Mouse (Mus musculus) intestine, embryonic 14.5 days (tissue): ENCODE data around the gene Cenpn. TPM values are rescaled to one million over a fixed set of nuclear protein-coding genes. Genes with fewer than 3 reads are reported as not detected.
A peak's percentile ranks its signal among the peaks of the same experiment; 100 is the strongest.

Source experiments
- ATAC-seq: fragments of 200-750 bp; cut with Nextera tagmentation; replicated peaks from 2 replicates; pipeline ENCODE4 v1.8.0; 2017; ENCODE audit warnings: low read depth, moderate number of reproducible peaks, moderate TSS enrichment, moderate library complexity; ENCODE audit not compliant: low FRiP score, low TSS enrichment
- DNase-seq: peaks from one replicate; pipeline ENCODE4 v3.0.0-alpha.2; 2018; ENCODE audit warnings: low spot score
- H3K27ac ChIP-seq: fragments of 300-500 bp; sonication (generic); 2 replicates; pipeline ENCODE4 v1.5.1; 2014; ENCODE audit warnings: low read depth, mild to moderate bottlenecking, control low read depth
- H3K27me3 ChIP-seq: fragments of 300-500 bp; sonication (generic); replicated peaks from 2 replicates; pipeline ENCODE4 v1.6.1; 2014; ENCODE audit warnings: low read length, control low read depth; ENCODE audit not compliant: control insufficient read depth, insufficient read depth
- H3K36me3 ChIP-seq: fragments of 300-500 bp; sonication (generic); 2 replicates; pipeline ENCODE4 v1.6.1; 2014; ENCODE audit warnings: low read length, control low read depth; ENCODE audit not compliant: control insufficient read depth, insufficient read depth
- H3K4me1 ChIP-seq: fragments of 300-500 bp; sonication (generic); replicated peaks from 2 replicates; pipeline ENCODE4 v1.6.1; 2014; ENCODE audit warnings: low read length, control low read depth, mixed read lengths; ENCODE audit not compliant: control insufficient read depth, insufficient read depth
- H3K4me2 ChIP-seq: fragments of 300-500 bp; sonication (generic); 2 replicates; pipeline ENCODE4 v1.6.1; 2014; ENCODE audit warnings: low read length
- H3K4me3 ChIP-seq: fragments of 300-500 bp; sonication (generic); 2 replicates; pipeline ENCODE4 v1.5.1; 2014; ENCODE audit warnings: low read depth, low read length, control low read depth, mixed read lengths
- H3K9ac ChIP-seq: fragments of 300-500 bp; sonication (generic); 2 replicates; pipeline ENCODE4 v1.6.1; 2014; ENCODE audit warnings: mild to moderate bottlenecking, low read length
- H3K9me3 ChIP-seq: fragments of 300-500 bp; sonication (generic); 2 replicates; pipeline ENCODE4 v1.6.1; 2016; ENCODE audit warnings: low read length, control low read depth; ENCODE audit not compliant: control insufficient read depth
- WGBS: fragments of 180-500 bp; shearing (Covaris S2); extraction: QIAGEN DNeasy Blood & Tissue Kit; methylation state at CpG from one replicate; pipeline ENCODE4 v1.1.7; 2014; 5-methylcytosine and 5-hydroxymethylcytosine counted together
- polyA plus RNA-seq: library from polyadenylated mRNA; unstranded; fragments of >200 nt; fragmentation: Nextera tagmentation; extraction: Ambion mirVana; gene quantifications from 2 replicates; pipeline ENCODE4 v1.2.1, GENCODE M21; 2014

The Cenpn gene
- polyA plus RNA-seq, 1 experiment from 2014 or later, result 38.4 TPM

DNA sequence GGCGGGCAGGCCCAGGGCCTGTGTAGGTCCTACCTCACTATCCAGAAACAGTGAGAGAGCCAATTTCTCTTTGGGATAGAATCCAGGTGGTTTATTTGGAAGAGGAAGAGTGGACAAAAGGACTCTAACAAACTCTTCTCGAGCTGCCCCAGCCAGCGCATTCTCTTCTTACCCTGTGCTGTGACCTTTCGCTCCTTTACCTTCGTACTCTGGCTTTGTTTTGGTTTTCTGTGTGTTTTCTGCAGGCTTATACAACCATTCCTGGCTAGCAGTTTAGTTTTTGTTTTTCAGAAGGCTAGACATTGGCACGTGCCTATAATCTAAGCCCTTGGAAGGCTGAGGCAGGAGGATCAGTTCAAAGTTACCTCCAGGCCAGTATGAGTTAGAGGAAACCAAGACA is 48.0 kb downstream of the Cenpn start:
- no peaks in the 10 kb centered on the region for H3K36me3 ChIP-seq
- no peaks in the 10 kb centered on the region for H3K27me3 ChIP-seq
- no peaks in the 10 kb centered on the region for H3K9me3 ChIP-seq
- DNase-seq, result no peak
- H3K4me3 ChIP-seq, result no peak overlapping the region
- no peak overlapping the region for H3K4me2 ChIP-seq
- no peak for ATAC-seq
- no peak overlapping the region for H3K9ac ChIP-seq
- H3K4me1 ChIP-seq, result no peaks in the 10 kb centered on the region
- WGBS, result 75% methylated on average over 6 of the region's 6 CpGs
- H3K27ac ChIP-seq, result no peak overlapping the region

DNA sequence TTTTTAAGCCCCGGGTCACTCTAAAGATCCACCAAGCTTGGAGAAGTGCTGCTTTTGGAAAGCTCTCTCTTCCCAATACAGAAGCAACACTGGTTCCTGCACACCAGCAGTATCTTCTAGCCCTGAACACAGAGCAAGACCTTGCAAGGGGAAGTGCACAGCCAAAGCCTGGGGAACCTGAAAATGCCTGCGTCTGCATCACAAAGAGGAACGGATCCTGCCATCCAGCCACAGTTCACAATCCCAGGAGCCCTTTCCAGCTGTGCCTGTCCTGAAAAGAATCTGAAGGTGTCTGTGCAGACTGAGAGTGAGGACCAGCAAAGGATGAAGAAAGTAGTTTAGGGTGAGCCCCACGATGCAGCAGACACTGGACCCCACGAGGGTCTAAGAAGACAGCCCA is 53.5 kb downstream of the Cenpn start:
- H3K27ac ChIP-seq, result no peak overlapping the region
- H3K9ac ChIP-seq, result no peak overlapping the region
- H3K9me3 ChIP-seq, result no peaks in the 10 kb centered on the region
- H3K4me3 ChIP-seq, result no peak overlapping the region
- peaks cover 13% of the 10 kb centered on the region for H3K4me1 ChIP-seq
- ATAC-seq, result no peak
- no peak overlapping the region for H3K4me2 ChIP-seq
- no peaks in the 10 kb centered on the region for H3K27me3 ChIP-seq
- no peaks in the 10 kb centered on the region for H3K36me3 ChIP-seq
- 33% methylated on average over 5 of the region's 5 CpGs for WGBS
- no peak for DNase-seq

- H3K27me3 ChIP-seq, result no peaks in the 10 kb centered on the region
- WGBS, result 47% methylated on average over 5 of the region's 5 CpGs
- no peak overlapping the region for H3K27ac ChIP-seq
- no peak for ATAC-seq
- no peak overlapping the region for H3K9ac ChIP-seq
- no peaks in the 10 kb centered on the region for H3K9me3 ChIP-seq
- no peak overlapping the region for H3K4me2 ChIP-seq
- DNase-seq, result no peak
- no peaks in the 10 kb centered on the region for H3K36me3 ChIP-seq
- H3K4me1 ChIP-seq, result peaks cover 13% of the 10 kb centered on the region
- no peak overlapping the region for H3K4me3 ChIP-seq
These were observed 54.1 kb downstream of the Cenpn start for GRCm38 (mm10) chr8:116975606-116976005.

GRCm38 (mm10) chr8:116978052-116978451 is 56.5 kb downstream of the Cenpn start:
- Histone ChIP-seq H3K4me3 (peak overlapping the region; percentile 94), H3K36me3 (peaks cover 11% of the 10 kb centered on the region), H3K4me1 (peaks cover 13% of the 10 kb centered on the region), H3K4me2 (peak overlapping the region; percentile 78), H3K9ac (peak overlapping the region; percentile 20), H3K27ac (no peak overlapping the region; the same call in 1 of the 2 replicates), H3K9me3 (no peaks in the 10 kb centered on the region), H3K27me3 (no peaks in the 10 kb centered on the region)
- DNase-seq (no peak), ATAC-seq (no peak)
- WGBS, result 31% methylated on average over 8 of the region's 8 CpGs

- H3K36me3 ChIP-seq, result peaks cover 18% of the 10 kb centered on the region
- no peaks in the 10 kb centered on the region for H3K27me3 ChIP-seq
- H3K27ac ChIP-seq, result no peak within 1 kb of the TSS; the same call in 1 of the 2 replicates
- under 1% methylated on average over 46 of the region's 46 CpGs for WGBS
- H3K9ac ChIP-seq, result peak within 1 kb of the TSS; percentile 22
- DNase-seq, result peak; percentile 99
- ATAC-seq, result peak; percentile 99
- H3K9me3 ChIP-seq, result no peaks in the 10 kb centered on the region
- peak within 1 kb of the TSS; percentile 78 for H3K4me2 ChIP-seq
- peak within 1 kb of the TSS; percentile 94 for H3K4me3 ChIP-seq
- peaks cover 13% of the 10 kb centered on the region for H3K4me1 ChIP-seq
These were observed 57.2 kb downstream of the Cenpn start, which contains the start of gene 1700030J22Rik for GRCm38 (mm10) chr8:116978631-116979256. TSS of gene 1700030J22Rik (minus strand) at chr8:116978959.

DNA sequence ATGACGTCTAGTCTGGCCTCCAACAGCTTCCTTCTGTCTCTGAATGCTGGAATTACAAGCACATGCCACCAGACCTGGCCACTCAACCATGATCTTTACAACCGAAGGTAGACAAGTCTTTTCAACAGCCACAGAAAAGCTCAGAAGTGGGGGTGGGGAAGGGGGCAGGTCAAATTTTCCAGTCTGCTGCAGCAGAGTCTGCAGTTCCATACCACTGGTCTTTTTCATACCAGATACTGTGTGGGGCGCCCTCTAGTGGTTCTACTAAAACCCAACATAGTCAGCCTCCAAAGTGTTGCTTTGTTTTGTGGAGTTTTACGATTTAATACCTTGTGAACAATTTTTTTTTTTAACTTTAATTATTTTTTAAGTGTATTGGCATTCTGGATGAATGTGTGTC is 58.6 kb downstream of the Cenpn start:
- Histone ChIP-seq H3K27ac (no peak overlapping the region), H3K4me1 (peaks cover 10% of the 10 kb centered on the region), H3K36me3 (peaks cover 27% of the 10 kb centered on the region), H3K9ac (no peak overlapping the region), H3K4me2 (no peak overlapping the region), H3K9me3 (no peaks in the 10 kb centered on the region), H3K4me3 (no peak overlapping the region), H3K27me3 (no peaks in the 10 kb centered on the region)
- DNase-seq (peak; percentile 77), ATAC-seq (no peak)
- WGBS, result 19% methylated on average over 4 of the region's 4 CpGs

DNA sequence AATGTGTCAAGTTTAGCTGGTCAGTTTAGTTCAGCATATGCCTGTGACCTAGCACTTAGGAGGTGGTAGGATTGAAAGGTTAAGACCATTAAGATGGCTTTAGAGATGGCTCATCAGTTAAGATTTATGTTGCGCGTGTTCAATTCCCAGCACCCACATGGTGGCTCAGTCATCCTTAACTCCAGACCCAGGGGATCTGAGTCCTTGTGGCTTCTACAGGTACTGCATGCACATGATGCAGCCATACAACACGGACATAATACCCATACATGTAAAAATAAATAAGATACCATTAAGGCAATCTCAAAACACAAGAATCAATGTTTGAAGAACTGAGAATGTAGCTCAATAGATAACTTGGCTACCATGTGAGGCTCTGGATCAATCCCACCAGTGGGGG is 68.3 kb downstream of the Cenpn start:
- WGBS, result 94% methylated on average over 3 of the region's 3 CpGs
- no peaks in the 10 kb centered on the region for H3K27me3 ChIP-seq

More for the DNA sequence above, 68.3 kb downstream of the Cenpn start:
- H3K9me3 ChIP-seq, result no peaks in the 10 kb centered on the region
- H3K4me1 ChIP-seq, result peaks cover 11% of the 10 kb centered on the region
- no peak overlapping the region for H3K9ac ChIP-seq
- ATAC-seq (no peak), DNase-seq (no peak)
- H3K27ac ChIP-seq, result no peak overlapping the region
- H3K4me2 ChIP-seq, result no peak overlapping the region
- no peak overlapping the region for H3K4me3 ChIP-seq
- peaks cover 31% of the 10 kb centered on the region for H3K36me3 ChIP-seq

Other genes with a start within 250 kb of the Cenpn start
- 5.9 and 7.2 TPM in 2 replicates for gene Cdyl2, start 188.7 kb upstream of the Cenpn start, polyA plus RNA-seq
- 73.7 and 85.1 TPM in 2 replicates for gene Cmc2, start 275 bp upstream of the Cenpn start, polyA plus RNA-seq
- 11.9 and 12.5 TPM in 2 replicates for gene Atmin, start 21.7 kb downstream of the Cenpn start, polyA plus RNA-seq
- 0.67 and 1.2 TPM in 2 replicates for gene 1700030J22Rik, start 57.2 kb downstream of the Cenpn start, polyA plus RNA-seq
- 174 and 176 TPM in 2 replicates for gene Gcsh, start 71.8 kb downstream of the Cenpn start, polyA plus RNA-seq
- not detected in 2 replicates for gene Pkd1l2, start 160.7 kb downstream of the Cenpn start, polyA plus RNA-seq
- 0.97 and 1.4 TPM in 2 replicates for gene Bco1, start 174.1 kb downstream of the Cenpn start, polyA plus RNA-seq
- 2.8 and 3.0 TPM in 2 replicates for gene Gan, start 236.4 kb downstream of the Cenpn start, polyA plus RNA-seq